Comparison of ENCODE assay signal across 21 mouse cellular contexts in the genomic region with DNA sequence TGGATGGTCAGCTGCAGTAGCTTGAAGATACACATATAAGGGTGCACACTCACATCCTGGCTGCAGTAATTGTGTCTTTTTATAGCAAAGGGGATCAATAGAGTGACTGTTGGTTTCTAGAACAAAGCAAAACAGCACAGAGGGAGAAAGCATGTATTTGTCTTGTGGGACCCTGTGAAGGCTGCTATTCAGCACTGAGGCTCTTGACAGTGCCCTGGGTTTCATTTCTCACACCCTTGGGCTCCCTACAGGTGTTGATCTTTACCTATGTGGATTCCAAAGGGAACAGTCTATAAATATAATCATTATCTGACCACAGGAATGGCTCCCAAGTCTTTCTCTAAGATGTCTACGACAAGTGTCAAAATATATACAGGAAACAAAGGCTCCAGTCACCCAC.
DNase-seq lines count a peak whose midpoint lies in the region; ATAC-seq and TF ChIP-seq lines count a peak whose summit lies in the region.
"Had no signal": no experiment of that assay in that cellular context is flagged by ENCODE, and none has a peak within 500 bp of the region (broad histone marks: within the 10 kb centered on the region; RNA-seq: fewer than 3 reads in every experiment).

No protein-coding gene starts in this region.

- no peak overlapping the region for H3K4me3 ChIP-seq in embryonic facial prominence, embryonic 14.5 days (ENCODE audit: low read depth, low read length)
- H3K4me3 ChIP-seq in embryonic facial prominence, embryonic 10.5 days, result no peak overlapping the region
- H3K4me3 ChIP-seq in heart, embryonic 12.5 days, result no peak overlapping the region
- no peak overlapping the region for H3K4me3 ChIP-seq in left cerebral cortex, adult 2 months
- H3K4me3 ChIP-seq in midbrain, postnatal 0 days (ENCODE audit: low read depth, low read length), result no peak overlapping the region
- H3K4me3 ChIP-seq: embryonic facial prominence, embryonic 13.5 days; heart, embryonic 15.5 days; neural tube, embryonic 13.5 days had no signal

- no peaks in the 10 kb centered on the region for H3K9me3 ChIP-seq in embryonic facial prominence, embryonic 14.5 days (ENCODE audit: control insufficient read depth, low read length)
- H3K9me3 ChIP-seq in embryonic facial prominence, embryonic 10.5 days, result no peaks in the 10 kb centered on the region
- no peaks in the 10 kb centered on the region for H3K9me3 ChIP-seq in heart, embryonic 12.5 days (replicated peaks)
- H3K9me3 ChIP-seq in midbrain, postnatal 0 days (ENCODE audit: low read length), result no peaks in the 10 kb centered on the region
- H3K9me3 ChIP-seq: embryonic facial prominence, embryonic 13.5 days; heart, embryonic 15.5 days; neural tube, embryonic 13.5 days had no signal

- H3K27ac ChIP-seq in embryonic facial prominence, embryonic 14.5 days (replicated peaks; ENCODE audit: low read depth, low read length), result no peak overlapping the region
- no peak overlapping the region for H3K27ac ChIP-seq in embryonic facial prominence, embryonic 10.5 days (replicated peaks)
- H3K27ac ChIP-seq in heart, embryonic 12.5 days (ENCODE audit: poor library complexity, severe bottlenecking), result peak overlapping the region; percentile 15; the same call in 1 of the 2 replicates
- H3K27ac ChIP-seq in left cerebral cortex, adult 2 months, result peak overlapping the region; percentile 29
- peak overlapping the region; percentile 63 for H3K27ac ChIP-seq in midbrain, postnatal 0 days (ENCODE audit: low read depth, low read length)
- H3K27ac ChIP-seq: embryonic facial prominence, embryonic 13.5 days; heart, embryonic 15.5 days; kidney, postnatal 0 days; neural tube, embryonic 13.5 days had no signal

- TF ChIP-seq CTCF in left cerebral cortex, adult 2 months (IDR thresholded peaks at IDR 0.05), result no peak
- TF ChIP-seq CTCF in midbrain, postnatal 0 days (IDR thresholded peaks at IDR 0.05), result no peak

- H3K4me2 ChIP-seq in embryonic facial prominence, embryonic 14.5 days (ENCODE audit: low read depth, low read length), result no peak overlapping the region
- no peak overlapping the region for H3K4me2 ChIP-seq in heart, embryonic 12.5 days
- no peak overlapping the region for H3K4me2 ChIP-seq in midbrain, postnatal 0 days (ENCODE audit: low read depth, low read length, poor library complexity, severe bottlenecking)
- H3K4me2 ChIP-seq: embryonic facial prominence, embryonic 13.5 days; heart, embryonic 15.5 days; liver, embryonic 11.5 days; neural tube, embryonic 13.5 days had no signal

- no peak for DNase-seq in embryonic facial prominence, embryonic 14.5 days (ENCODE audit: low spot score)
- DNase-seq in embryonic facial prominence, embryonic 10.5 days (ENCODE audit: low spot score), result no peak
- DNase-seq in heart, adult 18-20 months, result no peak
- no peak for DNase-seq in left cerebral cortex, adult 2 months (ENCODE audit: extremely low spot score in 1 of 2, low spot score in 2 of 2)
- no peak for DNase-seq in left cerebral cortex, adult 18-20 months (ENCODE audit: low spot score in 2 of 2)
- no peak for DNase-seq in midbrain, postnatal 0 days (ENCODE audit: low spot score)
- DNase-seq: adrenal gland, postnatal 14 days; cerebellum, adult 11 months; gastrocnemius, postnatal 36 days; kidney, adult 18-20 months; left cerebral cortex, postnatal 4 days; lung, adult 18-20 months; lung, postnatal 14 days; thymus, postnatal 14 days had no signal

- no peaks in the 10 kb centered on the region for H3K27me3 ChIP-seq in embryonic facial prominence, embryonic 14.5 days (replicated peaks; ENCODE audit: control insufficient read depth, insufficient read depth, low read length)
- H3K27me3 ChIP-seq in embryonic facial prominence, embryonic 10.5 days (replicated peaks; ENCODE audit: low read depth, poor library complexity, severe bottlenecking), result no peaks in the 10 kb centered on the region
- H3K27me3 ChIP-seq in heart, embryonic 12.5 days (replicated peaks), result no peaks in the 10 kb centered on the region
- no peaks in the 10 kb centered on the region for H3K27me3 ChIP-seq in midbrain, postnatal 0 days (ENCODE audit: insufficient read depth, low read length)
- H3K27me3 ChIP-seq: embryonic facial prominence, embryonic 13.5 days; heart, embryonic 15.5 days; neural tube, embryonic 13.5 days had no signal

- H3K9ac ChIP-seq in embryonic facial prominence, embryonic 14.5 days (ENCODE audit: low read depth, low read length), result no peak overlapping the region
- H3K9ac ChIP-seq in heart, embryonic 12.5 days, result no peak overlapping the region
- no peak overlapping the region for H3K9ac ChIP-seq in midbrain, postnatal 0 days (replicated peaks; ENCODE audit: low read length, poor library complexity, severe bottlenecking)
- H3K9ac ChIP-seq: embryonic facial prominence, embryonic 13.5 days; heart, embryonic 15.5 days; neural tube, embryonic 13.5 days had no signal

- no peaks in the 10 kb centered on the region for H3K4me1 ChIP-seq in embryonic facial prominence, embryonic 14.5 days (ENCODE audit: control insufficient read depth, insufficient read depth, low read length)
- peaks cover 7% of the 10 kb centered on the region for H3K4me1 ChIP-seq in embryonic facial prominence, embryonic 10.5 days
- peaks cover 16% of the 10 kb centered on the region; the same call in 1 of the 2 replicates for H3K4me1 ChIP-seq in heart, embryonic 12.5 days (replicated peaks)
- H3K4me1 ChIP-seq in midbrain, postnatal 0 days (ENCODE audit: insufficient read depth, low read length), result peaks cover 4% of the 10 kb centered on the region
- H3K4me1 ChIP-seq: embryonic facial prominence, embryonic 13.5 days had no signal

- WGBS in embryonic facial prominence, embryonic 14.5 days, result 41% methylated on average over 1 of the region's 1 CpGs
- WGBS in embryonic facial prominence, embryonic 10.5 days, result 53% methylated on average over 1 of the region's 1 CpGs
- 22% methylated on average over 1 of the region's 1 CpGs for WGBS in heart, embryonic 12.5 days
- WGBS in midbrain, postnatal 0 days, result 30% methylated on average over 1 of the region's 1 CpGs

- intact Hi-C loops in left cerebral cortex, adult 2 months (cut with DNase I), result no loop called here

- ATAC-seq in embryonic facial prominence, embryonic 14.5 days (ENCODE audit: low read depth), result 0 out of 2 replicates have a peak, but pooled peaks have one; percentile 2
- no peak for ATAC-seq in heart, embryonic 12.5 days (ENCODE audit: insufficient number of reproducible peaks, low FRiP score)
- ATAC-seq in midbrain, postnatal 0 days (ENCODE audit: low FRiP score), result no peak
- no peak for ATAC-seq in granulocyte monocyte progenitor cell, adult 5-6 weeks (replicated peaks; ENCODE audit: poor library complexity, severe bottlenecking)

- no peaks in the 10 kb centered on the region for H3K36me3 ChIP-seq in embryonic facial prominence, embryonic 14.5 days (ENCODE audit: control insufficient read depth, insufficient read depth, low read length)
- H3K36me3 ChIP-seq in embryonic facial prominence, embryonic 10.5 days (replicated peaks), result no peaks in the 10 kb centered on the region
- no peaks in the 10 kb centered on the region for H3K36me3 ChIP-seq in heart, embryonic 12.5 days
- no peaks in the 10 kb centered on the region for H3K36me3 ChIP-seq in midbrain, postnatal 0 days (ENCODE audit: insufficient read depth, low read length)
- H3K36me3 ChIP-seq: embryonic facial prominence, embryonic 13.5 days; heart, embryonic 15.5 days; neural tube, embryonic 13.5 days had no signal

Comparison
In these comparisons a context has a peak if more than half of its experiments do, and no peak if none do; other contexts are left out.
1. H3K27ac ChIP-seq: peak in heart, embryonic 12.5 days (single experiment), left cerebral cortex, adult 2 months (single experiment) and midbrain, postnatal 0 days (single experiment); none in embryonic facial prominence, embryonic 14.5 days (single experiment) and embryonic facial prominence, embryonic 10.5 days (single experiment).